Mouse (Mus musculus) forebrain, embryonic 10.5 days (tissue): Measurements from ENCODE around the gene Gpr1. TPM values are rescaled to one million over a fixed set of nuclear protein-coding genes. Genes with fewer than 3 reads are reported as not detected.

Source experiments
- DNase-seq: peaks from one replicate; pipeline ENCODE4 v3.0.0-alpha.2; 2017; ENCODE audit warnings: low spot score; ENCODE audit errors: extremely low spot score
- H3K27ac ChIP-seq: fragments of 300-500 bp; sonication (generic); 2 replicates; pipeline ENCODE4 v1.5.1; 2016; ENCODE audit warnings: mild to moderate bottlenecking
- H3K27me3 ChIP-seq: fragments of 300-500 bp; sonication (generic); 2 replicates; pipeline ENCODE4 v1.6.1; 2016; ENCODE audit warnings: mild to moderate bottlenecking; ENCODE audit not compliant: poor library complexity, severe bottlenecking
- H3K36me3 ChIP-seq: fragments of 300-500 bp; sonication (generic); replicated peaks from 2 replicates; pipeline ENCODE4 v1.6.1; 2016; ENCODE audit warnings: mild to moderate bottlenecking, moderate library complexity
- H3K4me1 ChIP-seq: fragments of 300-500 bp; sonication (generic); 2 replicates; pipeline ENCODE4 v1.6.1; 2016
- H3K4me3 ChIP-seq: fragments of 300-500 bp; sonication (generic); 2 replicates; pipeline ENCODE4 v1.5.1; 2016; ENCODE audit warnings: mild to moderate bottlenecking, moderate library complexity
- H3K9me3 ChIP-seq: fragments of 300-500 bp; sonication (generic); 2 replicates; pipeline ENCODE4 v1.6.1; 2016; ENCODE audit warnings: mild to moderate bottlenecking, moderate library complexity
- WGBS: fragments of 180-500 bp; shearing (Covaris S2); methylation state at CpG from one replicate; pipeline ENCODE4 v1.1.7; 2016; 5-methylcytosine and 5-hydroxymethylcytosine counted together
- polyA plus RNA-seq: library from polyadenylated mRNA; unstranded; fragments of >200 nt; fragmentation: Nextera tagmentation; extraction: Ambion mirVana; gene quantifications from 2 replicates; pipeline ENCODE4 v1.2.1, GENCODE M21; 2016

Gpr1 gene
- 0.26 and 0.33 TPM in 2 replicates for polyA plus RNA-seq

DNA sequence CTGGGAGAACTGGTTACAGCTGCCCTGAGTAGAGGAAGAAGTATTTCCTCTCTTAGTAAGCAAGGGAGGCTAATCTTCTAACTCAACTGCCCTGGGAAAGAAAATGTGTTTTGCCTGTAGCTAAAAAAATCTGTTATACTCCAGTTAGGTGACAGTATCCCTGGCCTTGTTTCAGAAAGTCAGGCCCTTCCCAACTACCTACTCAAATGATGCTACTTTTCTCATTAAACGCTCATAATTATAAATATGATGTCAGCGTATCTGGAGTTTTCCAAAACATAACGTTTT is at the start of gene Gpr1:
Gene Gpr1 (minus strand): TSS at position 273 of the 288 bp plus-strand sequence.
- Histone ChIP-seq H3K27me3 (peaks cover 14% of the 10 kb centered on the region), H3K4me3 (peak within 1 kb of the TSS; percentile 38), H3K36me3 (no peaks in the 10 kb centered on the region), H3K4me1 (peaks cover 14% of the 10 kb centered on the region), H3K27ac (peak within 1 kb of the TSS; percentile 69; the same call in 1 of the 2 replicates), H3K9me3 (peaks cover 3% of the 10 kb centered on the region; the same call in 1 of the 2 replicates)
- WGBS = 29% methylated on average over 3 of the region's 3 CpGs
- DNase-seq = no peak

DNA sequence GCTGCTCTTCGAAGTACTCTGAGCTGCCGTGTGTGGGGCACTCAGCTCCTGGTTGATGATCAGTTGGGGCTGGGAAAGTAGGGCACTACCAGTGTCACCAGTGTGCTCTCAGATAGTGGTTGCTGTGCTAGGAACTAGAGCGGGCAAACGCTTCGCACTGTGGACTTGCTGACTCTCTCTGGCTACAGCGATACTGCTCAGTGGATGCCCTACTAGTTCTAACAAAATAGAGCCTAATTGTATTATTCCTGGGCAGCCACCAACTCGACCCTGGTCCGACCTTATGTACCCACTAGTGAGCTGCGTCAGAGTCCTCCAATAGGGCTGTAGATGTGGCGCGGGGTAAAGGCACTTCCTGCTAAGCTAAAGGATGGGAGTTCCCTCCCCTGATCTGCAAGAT is 49.3 kb upstream of the Gpr1 start:
- no peak for DNase-seq
- WGBS = 43% methylated on average over 11 of the region's 11 CpGs

GRCm38 (mm10) chr1:63261041-63261590 is 46.8 kb upstream of the Gpr1 start:
- 47% methylated on average over 17 of the region's 17 CpGs for WGBS
- Histone ChIP-seq H3K4me1 (peaks cover 15% of the 10 kb centered on the region), H3K27me3 (peaks cover 100% of the 10 kb centered on the region), H3K4me3 (no peak overlapping the region), H3K36me3 (no peaks in the 10 kb centered on the region), H3K9me3 (no peaks in the 10 kb centered on the region), H3K27ac (no peak overlapping the region)
- DNase-seq = no peak

More for the DNA sequence above, 49.3 kb upstream of the Gpr1 start:
- Histone ChIP-seq H3K4me1 (peaks cover 6% of the 10 kb centered on the region), H3K36me3 (no peaks in the 10 kb centered on the region), H3K27ac (no peak overlapping the region), H3K9me3 (no peaks in the 10 kb centered on the region), H3K27me3 (peaks cover 100% of the 10 kb centered on the region), H3K4me3 (no peak overlapping the region)

- no peaks in the 10 kb centered on the region for H3K36me3 ChIP-seq
- H3K9me3 ChIP-seq = no peaks in the 10 kb centered on the region
- H3K27me3 ChIP-seq = peaks cover 100% of the 10 kb centered on the region
- H3K4me1 ChIP-seq = peaks cover 19% of the 10 kb centered on the region
- WGBS = 44% methylated on average over 5 of the region's 5 CpGs
- H3K27ac ChIP-seq = no peak overlapping the region
- DNase-seq = no peak
- no peak overlapping the region for H3K4me3 ChIP-seq
These were observed 46.3 kb upstream of the Gpr1 start for GRCm38 (mm10) chr1:63260742-63261033.

DNA sequence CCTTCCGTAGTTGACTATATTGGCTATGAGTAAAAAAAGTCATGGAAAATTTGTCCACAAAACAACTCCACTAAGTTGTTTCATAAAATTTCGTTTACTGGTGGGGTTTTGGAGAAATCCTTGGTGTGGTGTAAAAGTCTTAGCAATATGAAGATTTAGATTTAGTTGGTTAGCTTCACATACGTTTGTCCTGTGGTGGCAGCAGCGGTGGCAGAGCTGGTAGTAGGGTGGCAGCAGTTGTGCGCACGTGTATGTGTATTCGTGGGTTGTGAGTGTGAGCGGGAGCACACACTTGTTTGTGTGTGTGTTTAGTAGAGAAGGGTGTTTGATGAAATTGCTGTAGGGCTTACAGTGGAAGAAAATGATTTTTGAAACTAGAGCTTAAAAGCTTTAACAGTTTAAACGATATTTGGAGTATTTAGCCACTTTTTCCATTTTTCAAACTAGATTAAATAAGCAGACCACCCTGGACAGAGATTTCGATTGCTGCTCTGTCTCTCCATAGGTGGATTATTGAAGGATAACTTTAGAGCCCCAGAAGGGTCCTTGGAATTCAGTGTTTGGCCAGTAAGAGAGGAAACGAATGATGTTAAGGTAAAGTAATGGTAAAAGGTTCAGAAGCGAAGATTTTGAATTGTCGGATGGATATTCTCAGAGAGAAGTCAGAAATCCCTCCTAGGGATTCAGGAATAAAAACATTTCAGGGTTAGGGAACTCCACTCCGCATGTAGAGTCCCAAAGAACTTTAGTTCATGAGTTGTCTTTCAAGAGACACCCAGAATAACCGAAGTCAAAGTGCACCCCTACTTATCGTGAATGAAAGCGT is 45.8 kb upstream of the Gpr1 start:
- H3K27me3 ChIP-seq = peaks cover 100% of the 10 kb centered on the region
- no peaks in the 10 kb centered on the region for H3K36me3 ChIP-seq
- no peaks in the 10 kb centered on the region for H3K9me3 ChIP-seq
- 45% methylated on average over 17 of the region's 17 CpGs for WGBS
- no peak for DNase-seq
- H3K4me1 ChIP-seq = peaks cover 24% of the 10 kb centered on the region
- H3K27ac ChIP-seq = no peak overlapping the region
- H3K4me3 ChIP-seq = no peak overlapping the region

DNA sequence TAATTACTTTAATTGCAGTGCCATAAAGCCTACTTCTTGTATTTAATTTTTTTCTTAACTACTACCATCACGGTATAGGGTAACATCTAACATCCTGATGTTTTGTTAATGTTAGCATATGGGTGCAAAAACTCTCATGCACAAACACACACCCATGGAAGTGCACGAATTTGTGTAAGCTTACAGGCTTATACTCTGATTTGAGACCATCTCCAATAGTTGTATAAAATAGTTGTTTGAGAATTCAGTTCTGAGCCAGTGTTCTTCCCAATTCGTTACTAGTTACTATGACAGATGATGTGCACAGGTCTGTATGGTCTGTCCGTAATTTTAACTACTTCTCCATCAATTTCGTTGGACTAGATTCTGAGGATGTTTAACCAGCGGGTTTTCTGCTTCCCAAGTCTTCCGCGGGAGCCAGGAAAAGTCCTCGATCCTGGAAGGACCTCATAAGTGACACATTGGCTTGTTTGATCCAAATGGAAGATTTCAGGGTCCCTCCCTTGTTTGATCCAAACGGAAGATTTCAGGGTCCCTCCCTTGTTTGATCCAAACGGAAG is 45.0 kb upstream of the Gpr1 start:
- no peak for DNase-seq
- WGBS = 49% methylated on average over 11 of the region's 11 CpGs
- H3K36me3 ChIP-seq = no peaks in the 10 kb centered on the region
- H3K27me3 ChIP-seq = peaks cover 100% of the 10 kb centered on the region
- no peak overlapping the region for H3K27ac ChIP-seq
- H3K9me3 ChIP-seq = no peaks in the 10 kb centered on the region
- peaks cover 31% of the 10 kb centered on the region for H3K4me1 ChIP-seq
- H3K4me3 ChIP-seq = no peak overlapping the region

DNA sequence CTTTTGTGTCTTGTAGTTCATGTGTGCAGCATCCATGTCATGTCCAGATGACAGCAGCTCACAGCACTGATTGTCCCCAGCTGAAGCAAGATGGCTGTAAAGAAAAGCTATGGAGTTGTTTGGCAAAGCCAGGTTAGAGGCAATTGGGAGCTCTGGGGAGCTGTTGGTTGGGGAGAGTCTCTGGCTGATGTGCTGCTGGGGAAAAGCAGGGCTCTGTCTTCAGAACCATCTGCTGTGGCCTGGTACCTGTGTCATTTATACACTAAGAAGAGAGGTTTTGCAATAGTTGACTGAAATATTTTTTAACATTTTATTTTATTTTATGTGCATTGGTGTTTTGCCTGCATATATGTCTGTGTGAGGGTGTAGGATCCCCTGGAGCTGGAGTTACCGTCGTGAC is 44.2 kb upstream of the Gpr1 start:
- no peak overlapping the region for H3K4me3 ChIP-seq
- H3K36me3 ChIP-seq = no peaks in the 10 kb centered on the region
- H3K27ac ChIP-seq = no peak overlapping the region
- no peak for DNase-seq
- H3K9me3 ChIP-seq = no peaks in the 10 kb centered on the region
- peaks cover 98% of the 10 kb centered on the region for H3K27me3 ChIP-seq
- 48% methylated on average over 2 of the region's 2 CpGs for WGBS
- peaks cover 30% of the 10 kb centered on the region for H3K4me1 ChIP-seq

DNA sequence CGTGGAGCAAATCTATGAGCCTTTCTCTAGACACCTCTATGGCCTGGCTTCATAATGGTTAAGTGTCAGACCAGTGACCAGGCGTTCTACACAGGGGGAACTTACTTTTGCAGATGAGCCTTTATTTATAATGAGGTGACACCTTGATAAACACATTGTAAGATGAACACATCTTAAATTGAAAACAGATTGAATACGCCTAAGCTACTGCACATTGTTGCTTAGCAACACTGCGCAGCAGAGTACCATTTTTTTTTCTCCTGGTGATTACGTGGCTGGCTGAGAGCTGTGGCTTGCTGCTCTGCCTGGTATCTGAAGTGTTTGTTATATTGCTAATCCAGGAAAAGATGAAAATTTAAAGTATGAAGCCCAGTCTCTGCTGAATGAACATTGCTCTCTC is 41.7 kb upstream of the Gpr1 start:
- Histone ChIP-seq H3K4me1 (peaks cover 52% of the 10 kb centered on the region), H3K27me3 (peaks cover 98% of the 10 kb centered on the region), H3K9me3 (no peaks in the 10 kb centered on the region), H3K4me3 (no peak overlapping the region), H3K36me3 (no peaks in the 10 kb centered on the region), H3K27ac (peak overlapping the region; percentile 37)
- DNase-seq = no peak
- 27% methylated on average over 5 of the region's 5 CpGs for WGBS

GRCm38 (mm10) chr1:63255101-63255500 is 40.8 kb upstream of the Gpr1 start:
- Histone ChIP-seq H3K36me3 (no peaks in the 10 kb centered on the region), H3K4me1 (peaks cover 62% of the 10 kb centered on the region), H3K9me3 (no peaks in the 10 kb centered on the region), H3K27ac (peak overlapping the region; percentile 37), H3K27me3 (peaks cover 98% of the 10 kb centered on the region), H3K4me3 (no peak overlapping the region)
- WGBS = 20% methylated on average over 4 of the region's 4 CpGs
- DNase-seq = no peak

DNA sequence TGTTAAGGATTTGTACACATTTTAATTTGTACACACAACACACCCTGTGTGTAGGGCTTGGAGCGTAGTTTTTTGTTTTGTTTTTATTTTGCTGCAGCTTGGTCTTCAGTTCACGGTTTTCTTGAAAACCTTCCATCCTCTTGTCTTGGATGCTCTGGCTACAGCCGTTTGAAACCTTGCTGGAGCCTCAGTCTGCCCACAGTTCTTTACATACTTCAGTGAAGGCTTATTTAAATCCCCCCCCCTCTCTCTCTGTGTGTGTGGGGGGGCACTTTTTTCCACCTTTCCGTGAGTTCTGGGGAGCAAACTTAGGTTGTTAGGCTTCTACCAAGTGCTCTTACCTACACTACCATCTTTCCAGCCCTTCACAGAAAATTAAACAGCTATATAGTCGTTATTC is 38.9 kb upstream of the Gpr1 start:
- WGBS = 27% methylated on average over 5 of the region's 5 CpGs
- H3K36me3 ChIP-seq = no peaks in the 10 kb centered on the region
- no peaks in the 10 kb centered on the region for H3K9me3 ChIP-seq
- H3K27ac ChIP-seq = peak overlapping the region; percentile 81
- H3K4me1 ChIP-seq = peaks cover 80% of the 10 kb centered on the region
- H3K4me3 ChIP-seq = peak overlapping the region; percentile 30; the same call in 1 of the 2 replicates
- DNase-seq = no peak
- peaks cover 98% of the 10 kb centered on the region for H3K27me3 ChIP-seq

DNA sequence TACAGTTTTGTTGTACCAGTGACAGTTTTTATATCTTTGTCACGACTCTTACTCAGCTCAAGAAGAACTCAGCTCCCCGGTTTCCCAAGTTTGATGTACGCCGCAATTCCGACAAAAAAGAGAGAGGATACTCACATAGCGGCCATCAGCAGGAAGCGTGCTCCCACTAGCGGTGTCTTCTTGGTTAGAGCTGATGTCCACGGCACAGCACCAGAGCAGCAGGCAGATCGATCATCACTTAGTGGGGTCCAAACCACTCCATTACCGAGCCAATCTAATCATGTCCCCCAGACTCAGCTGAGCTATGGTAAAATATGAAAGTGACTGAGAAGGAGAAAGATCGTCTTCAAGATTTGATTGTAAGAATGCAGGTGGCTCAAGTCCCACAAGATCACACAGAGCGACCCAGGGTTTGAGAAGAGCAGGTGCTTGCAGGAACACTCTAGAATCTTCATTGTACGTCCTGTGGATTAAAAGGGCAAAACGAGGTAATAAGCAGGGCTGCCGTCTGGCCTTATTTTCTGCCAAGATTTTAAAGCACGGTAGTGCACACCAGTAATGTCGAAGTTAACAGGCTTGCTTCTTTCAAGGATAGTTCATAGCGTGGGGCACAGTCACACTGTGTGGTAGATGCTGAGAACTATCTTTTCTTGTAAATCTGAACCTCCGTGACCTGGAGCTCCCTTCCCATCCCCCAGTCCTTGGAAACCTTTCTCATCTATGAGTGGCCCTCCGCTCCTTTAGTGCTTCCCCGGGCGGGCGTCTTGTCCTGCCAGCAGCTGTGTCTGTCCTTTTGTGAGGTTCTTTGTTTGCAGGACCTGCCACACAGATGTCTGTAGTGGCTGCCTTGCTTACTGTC is 38.2 kb upstream of the Gpr1 start:
- H3K27ac ChIP-seq = peak overlapping the region; percentile 81
- no peak for DNase-seq
- H3K9me3 ChIP-seq = no peaks in the 10 kb centered on the region
- H3K36me3 ChIP-seq = no peaks in the 10 kb centered on the region
- H3K4me3 ChIP-seq = peak overlapping the region; percentile 30; the same call in 1 of the 2 replicates
- 29% methylated on average over 24 of the region's 24 CpGs for WGBS
- peaks cover 87% of the 10 kb centered on the region for H3K4me1 ChIP-seq
- peaks cover 98% of the 10 kb centered on the region for H3K27me3 ChIP-seq

GRCm38 (mm10) chr1:63249261-63249660 is 34.9 kb upstream of the Gpr1 start:
- 40% methylated on average over 4 of the region's 4 CpGs for WGBS

More at GRCm38 (mm10) chr1:63249261-63249660, 34.9 kb upstream of the Gpr1 start:
- Histone ChIP-seq H3K36me3 (no peaks in the 10 kb centered on the region), H3K9me3 (no peaks in the 10 kb centered on the region), H3K27ac (peak overlapping the region; percentile 95; the same call in 1 of the 2 replicates), H3K27me3 (peaks cover 78% of the 10 kb centered on the region), H3K4me3 (no peak overlapping the region), H3K4me1 (peaks cover 79% of the 10 kb centered on the region)
- DNase-seq = no peak
